Mouse (Mus musculus) ES-E14 (cell line): Measurements from ENCODE around the gene Mafk. TPM values are rescaled to one million over a fixed set of nuclear protein-coding genes. Genes with fewer than 3 reads are reported as not detected.

ENCODE experiments used
- DNase-seq: peaks from one replicate; pipeline ENCODE4 v3.0.0-alpha.2; 2013; ENCODE audit warnings: low read depth, low spot score
- H3K27ac ChIP-seq: 2 replicates; pipeline ENCODE4 v1.5.1; 2012; ENCODE audit warnings: low read depth, mild to moderate bottlenecking, low read length, moderate library complexity, mixed read lengths; ENCODE audit not compliant: poor library complexity, insufficient read depth, severe bottlenecking
- H3K36me3 ChIP-seq: 2 replicates; pipeline ENCODE4 v1.6.1; 2012; ENCODE audit warnings: mild to moderate bottlenecking, low read length, moderate library complexity, mixed read lengths; ENCODE audit not compliant: control insufficient read depth, poor library complexity, insufficient read depth, severe bottlenecking
- H3K4me1 ChIP-seq, 2 experiments: fragments of 150-350 bp in 1 of 2; sonication (generic) in 1 of 2; 2 replicates each; pipeline ENCODE4 v1.6.1; 2012; ENCODE audit warnings: low read length in 2 of 2, mild to moderate bottlenecking in 1 of 2, mixed read lengths in 1 of 2; ENCODE audit not compliant: control insufficient read depth in 2 of 2, insufficient read depth in 2 of 2, poor library complexity in 1 of 2
- H3K4me3 ChIP-seq, 2 experiments: fragments of 150-350 bp in 1 of 2; sonication (generic) in 1 of 2; 2 replicates each; pipeline ENCODE4 v1.5.1; 2012; ENCODE audit warnings: low read length in 2 of 2, low read depth in 1 of 2, mild to moderate bottlenecking in 1 of 2, mixed read lengths in 1 of 2; ENCODE audit not compliant: insufficient read depth in 1 of 2, poor library complexity in 1 of 2, severe bottlenecking in 1 of 2
- H3K9ac ChIP-seq: 2 replicates; pipeline ENCODE4 v1.6.1; 2012; ENCODE audit warnings: low read depth, mild to moderate bottlenecking, low read length, mixed read lengths; ENCODE audit not compliant: poor library complexity, insufficient read depth, severe bottlenecking
- H3K9me3 ChIP-seq: fragments of 150-350 bp; sonication (generic); 2 replicates; pipeline ENCODE4 v1.6.1; 2012; ENCODE audit warnings: low read depth, mild to moderate bottlenecking, low read length; ENCODE audit not compliant: control insufficient read depth, insufficient read depth
- CHD2 ChIP-seq: IDR thresholded peaks from 2 replicates; pipeline ENCODE4 v1.6.1; 2014; ENCODE audit warnings: mild to moderate bottlenecking, low read depth, low read length, inconsistent platforms
- HCFC1 ChIP-seq: IDR thresholded peaks from 2 replicates; pipeline ENCODE4 v1.6.1; 2012; ENCODE audit warnings: low read length, inconsistent platforms, borderline replicate concordance; ENCODE audit not compliant: insufficient read depth
- MAFK ChIP-seq: IDR thresholded peaks from 2 replicates; pipeline ENCODE4 v1.6.1; 2014; ENCODE audit warnings: mild to moderate bottlenecking, low read depth, low read length, inconsistent platforms; ENCODE audit not compliant: insufficient read depth
- ZC3H11A ChIP-seq: IDR thresholded peaks from 2 replicates; pipeline ENCODE4 v1.6.1; 2012; ENCODE audit warnings: low read depth, mild to moderate bottlenecking, inconsistent platforms, low read length, borderline replicate concordance
- ZNF384 ChIP-seq: IDR thresholded peaks from 2 replicates; pipeline ENCODE4 v1.6.1; 2012; ENCODE audit warnings: low read depth, low read length, inconsistent platforms
- in situ Hi-C, 2 experiments: fragments of 600-800 bp; cut with MboI; formaldehyde crosslinking; loops; one replicate each; pipeline ENCODE4 v1.15.1; 2025; ENCODE audit warnings: low sequenced_read_pairs in 2 of 2, inconsistent platforms in 1 of 2; ENCODE audit not compliant: unreplicated experiment in 2 of 2
- total RNA-seq: library from RNA; depleted of rRNA; stranded (reverse); fragments of 300-350 nt; gene quantifications from 2 replicates; pipeline ENCODE4 v1.2.3, GENCODE M21; 2012

Mafk gene
- total RNA-seq, 1 experiment: 19.9 TPM

GRCm38 (mm10) chr5:139819538-139820181, 28.3 kb downstream of the Mafk start, which contains the start of gene Tmem184a:
Tmem184a (minus strand) TSS chr5:139819917.
- DNase-seq: no peak
- no peaks in the 10 kb centered on the region for H3K9me3 ChIP-seq
- peaks cover 15% of the 10 kb centered on the region for H3K36me3 ChIP-seq
- H3K9ac ChIP-seq: no peak within 1 kb of the TSS
- no peak within 1 kb of the TSS for H3K27ac ChIP-seq
- no peak within 1 kb of the TSS for H3K4me3 ChIP-seq
- TF ChIP-seq HCFC1 (no peak), ZC3H11A (no peak), MAFK (no peak), ZNF384 (no peak), CHD2 (no peak)
- peaks cover 0 to under 1% of the 10 kb centered on the region in 2 experiments; a peak in 1 of 4 replicates for H3K4me1 ChIP-seq
- in situ Hi-C loops: no loop called here

GRCm38 (mm10) chr5:139821466-139822459, 30.4 kb downstream of the Mafk start:
- Histone ChIP-seq H3K27ac (no peak overlapping the region), H3K36me3 (peaks cover 15% of the 10 kb centered on the region), H3K4me3 (no peak overlapping the region), H3K9ac (no peak overlapping the region), H3K4me1 (peaks cover 0 to 3% of the 10 kb centered on the region in 2 experiments; a peak in 1 of 4 replicates), H3K9me3 (no peaks in the 10 kb centered on the region)
- TF ChIP-seq ZNF384 (no peak), MAFK (no peak), HCFC1 (no peak), CHD2 (no peak), ZC3H11A (no peak)
- in situ Hi-C loops: no loop called here
- DNase-seq: no peak

- DNase-seq: no peak
- in situ Hi-C loops: no loop called here
- Histone ChIP-seq H3K9ac (no peak overlapping the region), H3K9me3 (no peaks in the 10 kb centered on the region), H3K36me3 (peaks cover 15% of the 10 kb centered on the region), H3K4me1 (peaks cover 0 to 3% of the 10 kb centered on the region in 2 experiments; a peak in 1 of 4 replicates), H3K4me3 (no peak overlapping the region), H3K27ac (no peak overlapping the region)
- no peak for TF ChIP-seq HCFC1
- no peak for TF ChIP-seq CHD2
- no peak for TF ChIP-seq MAFK
- no peak for TF ChIP-seq ZC3H11A
- TF ChIP-seq ZNF384: no peak
These were observed 33.2 kb downstream of the Mafk start for GRCm38 (mm10) chr5:139824531-139824930.

DNA sequence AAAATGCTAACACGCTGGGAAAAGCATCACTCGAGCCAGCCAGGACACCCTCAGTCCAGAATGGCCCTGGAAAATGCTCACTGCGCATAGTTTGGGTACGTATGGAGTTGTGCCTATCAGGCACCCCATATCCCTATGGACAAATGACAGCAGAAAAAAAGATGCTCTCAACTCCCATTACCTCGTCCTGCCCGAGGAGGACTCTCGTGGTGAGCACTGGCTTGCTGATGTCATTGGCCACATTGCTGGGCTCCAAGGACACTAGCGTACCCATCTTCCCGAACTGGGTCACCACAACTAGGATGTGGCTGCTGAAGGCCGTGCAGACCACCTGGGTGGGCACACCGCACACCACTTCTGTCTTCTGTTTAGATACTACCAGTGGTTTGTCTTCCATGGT, 34.6 kb downstream of the Mafk start:
- H3K36me3 ChIP-seq: peaks cover 15% of the 10 kb centered on the region
- H3K4me3 ChIP-seq: peak overlapping the region; percentile 96 to 99
- TF ChIP-seq MAFK: no peak
- no peak for TF ChIP-seq ZC3H11A
- TF ChIP-seq HCFC1: no peak
- TF ChIP-seq ZNF384: no peak
- TF ChIP-seq CHD2: no peak
- in situ Hi-C loops: loop anchor here (25.0 kb wide), 2 partner anchors 461 to 586 kb away; partner anchors contain the start of gene Eif3b (in 2 of the 2)
- no peak for DNase-seq
- H3K9me3 ChIP-seq: no peaks in the 10 kb centered on the region
- H3K27ac ChIP-seq: no peak overlapping the region
- peak overlapping the region; percentile 97 for H3K9ac ChIP-seq
- peaks cover 0 to 3% of the 10 kb centered on the region in 2 experiments; a peak in 1 of 4 replicates for H3K4me1 ChIP-seq
